Mouse (Mus musculus) right cerebral cortex, postnatal 36 days (tissue): ENCODE measurements at regions not wholly inside any gene's neighbourhood (a gene's known extent, or its start where the extent isn't known, plus 50 kb on each side); places are given as distances from the start of the nearest gene placed in this dataset.

Experiments
- DNase-seq, 2 experiments: peaks; one replicate each; pipeline ENCODE4 v3.0.0; 2022; ENCODE audit warnings: low spot score in 2 of 2, mixed read lengths in 1 of 2

- no peak for DNase-seq
Observed at GRCm38 (mm10) chr9:27694805-27695593, 95.6 kb upstream of the Opcml start.

DNA sequence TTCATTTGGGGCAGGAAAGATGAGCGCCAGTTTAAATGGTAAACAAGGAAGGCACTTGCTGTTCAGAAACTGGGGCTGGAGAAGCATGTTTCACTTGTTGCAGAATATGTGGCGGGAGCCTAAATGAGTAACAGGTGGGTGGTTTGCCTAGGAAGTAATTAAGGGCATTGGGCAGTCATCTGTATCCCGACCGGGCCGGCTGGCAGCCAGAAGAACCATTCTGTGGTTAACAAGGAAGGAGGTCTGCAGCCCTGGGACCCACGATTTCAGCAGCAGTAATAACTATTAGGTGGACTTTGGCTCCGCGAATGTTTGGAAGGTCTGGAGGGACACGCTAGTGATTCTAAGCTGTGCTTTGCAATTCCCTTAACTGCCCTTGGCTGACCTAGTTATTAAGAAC is 89.0 kb upstream of the Opcml start:
- no peak for DNase-seq

- no peak for DNase-seq
Observed at GRCm38 (mm10) chr9:27702140-27702539, 88.4 kb upstream of the Opcml start.

DNA sequence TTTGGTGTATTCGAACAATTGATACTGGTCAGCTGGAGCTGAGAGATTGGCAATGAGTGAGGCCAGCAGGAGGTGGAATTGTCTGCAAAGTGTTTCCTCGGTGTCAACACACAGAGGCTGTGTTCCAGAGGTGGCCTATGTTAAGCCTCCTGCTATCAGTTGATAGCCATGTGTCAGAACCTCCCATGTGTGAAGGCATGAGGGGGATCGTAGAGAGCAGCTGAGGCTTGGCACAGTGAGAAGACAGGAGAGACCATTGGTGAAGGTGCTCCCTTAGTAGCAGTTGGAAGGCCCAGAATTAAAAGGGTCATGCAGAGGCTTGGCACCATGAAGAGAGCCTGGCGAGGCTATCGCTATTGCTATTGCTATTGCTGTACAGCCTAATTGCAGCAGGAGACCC is 86.6 kb upstream of the Opcml start:
- no peak for DNase-seq

DNA sequence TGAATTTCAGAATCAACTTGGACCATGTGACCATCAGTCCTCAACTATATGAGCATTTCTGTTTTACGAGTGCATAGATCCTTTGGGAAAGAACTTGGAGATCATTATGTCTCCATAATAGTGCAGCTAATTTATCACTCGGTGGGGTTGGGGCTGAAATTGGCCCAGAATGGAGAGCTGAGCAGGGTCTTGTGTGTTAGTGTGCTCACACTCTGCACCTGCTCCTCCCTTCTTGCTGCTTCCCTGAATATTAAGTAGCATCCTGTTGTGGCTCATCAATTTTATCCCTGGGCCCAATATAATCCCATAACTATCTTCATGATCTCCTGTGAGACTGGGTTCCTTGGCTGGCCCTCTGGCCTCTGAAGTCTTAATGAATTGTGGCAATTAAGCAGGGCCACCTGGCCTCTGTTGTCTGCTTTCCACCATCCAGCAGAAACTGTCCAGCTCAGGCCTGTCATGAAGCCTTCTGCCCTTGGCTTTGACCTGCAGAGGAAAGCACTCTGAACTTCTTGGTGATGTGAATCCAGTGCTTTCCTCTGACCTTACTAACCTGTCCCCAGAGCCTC is 66.7 kb upstream of the Opcml start:
- DNase-seq: no peak

GRCm38 (mm10) chr9:27724576-27724975 is 66.0 kb upstream of the Opcml start:
- peak in 1 of 2 experiments; percentile 16 for DNase-seq

GRCm38 (mm10) chr9:27728652-27729557 is 61.7 kb upstream of the Opcml start:
- DNase-seq: peak; percentile 87 to 89

GRCm38 (mm10) chr9:27729558-27729889 is 61.1 kb upstream of the Opcml start:
- DNase-seq: no peak

DNA sequence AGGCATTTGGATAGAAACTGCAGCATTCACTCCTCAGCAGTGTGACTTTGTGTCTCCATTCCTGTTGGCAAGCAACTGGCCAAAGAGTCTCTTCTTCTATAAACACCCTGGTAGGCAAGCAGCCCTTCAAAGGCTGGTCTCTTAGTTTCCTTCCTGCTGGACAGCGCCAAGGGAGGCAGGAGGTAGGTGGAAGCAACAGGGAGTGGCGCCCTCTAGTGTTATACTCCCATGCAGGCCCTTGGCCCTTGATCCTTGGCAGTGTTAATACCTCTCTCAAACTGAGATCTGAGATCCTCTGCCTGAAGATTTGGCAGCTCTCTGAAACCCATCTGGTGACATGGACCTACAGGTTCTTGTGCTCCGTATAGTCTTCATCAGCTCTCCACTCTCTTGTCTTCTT is 51.3 kb upstream of the Opcml start:
- peak in 1 of 2 experiments; percentile 3 for DNase-seq
